Mouse (Mus musculus) C2C12 (cell line): ENCODE results near the gene Magee1. TPM values are rescaled to one million over a fixed set of nuclear protein-coding genes. Genes with fewer than 3 reads are reported as not detected.
"Not testable (repeated sequence)": the region's sequence is repeated elsewhere in the genome, so short reads cannot be mapped to it uniquely, and the experiment has no call there.

Experiments
- H3K27me3 ChIP-seq: one replicate; pipeline ENCODE4 v1.6.1; 2011; ENCODE audit not compliant: control insufficient read depth, insufficient read depth, insufficient read length
- H3K36me3 ChIP-seq: one replicate; pipeline ENCODE4 v1.6.1; 2011; ENCODE audit not compliant: control insufficient read depth, insufficient read depth
- H3K4me3 ChIP-seq: one replicate; pipeline ENCODE4 v1.5.1; 2011; ENCODE audit warnings: mild to moderate bottlenecking, control low read depth; ENCODE audit not compliant: poor library complexity, insufficient read depth, severe bottlenecking
- H3K79me2 ChIP-seq: one replicate; pipeline ENCODE4 v1.6.1; 2011; ENCODE audit not compliant: control insufficient read depth, insufficient read depth
- H3K79me3 ChIP-seq: one replicate; pipeline ENCODE4 v1.6.1; 2011; ENCODE audit warnings: low read depth, control low read depth
- H3ac ChIP-seq: one replicate; pipeline ENCODE3; 2011; ENCODE audit warnings: low read depth; ENCODE audit not compliant: control insufficient read depth, insufficient read length
- CEBPB ChIP-seq: IDR thresholded peaks from one replicate; pipeline ENCODE4 v1.6.1; 2011; ENCODE audit warnings: low read depth, mild to moderate bottlenecking, control low read depth, moderate library complexity
- CTCF ChIP-seq: IDR thresholded peaks from one replicate; pipeline ENCODE4 v1.5.1; 2011; ENCODE audit not compliant: control insufficient read depth, insufficient read depth, insufficient read length
- FOSL1 ChIP-seq: IDR thresholded peaks from one replicate; pipeline ENCODE4 v1.8.0; 2011; ENCODE audit warnings: mild to moderate bottlenecking, low read length; ENCODE audit not compliant: poor library complexity, insufficient read depth, severe bottlenecking
- MAX ChIP-seq: IDR thresholded peaks from one replicate; pipeline ENCODE4 v1.6.1; 2011; ENCODE audit warnings: mild to moderate bottlenecking, control low read depth
- MYOD1 ChIP-seq: IDR thresholded peaks from one replicate; pipeline ENCODE4 v1.6.1; 2011; ENCODE audit warnings: low read depth; ENCODE audit not compliant: control insufficient read depth, insufficient read length
- MYOG ChIP-seq: IDR thresholded peaks from one replicate; pipeline ENCODE4 v1.6.1; 2011; ENCODE audit not compliant: control insufficient read depth, insufficient read length; ENCODE audit errors: extremely low read depth
- USF1 ChIP-seq: IDR thresholded peaks from one replicate; pipeline ENCODE4 v1.6.1; 2011; ENCODE audit warnings: low read depth, mild to moderate bottlenecking, control low read depth, moderate library complexity
- polyA plus RNA-seq: library from polyadenylated mRNA; unstranded; fragments of >200 nt; fragmentation: generic; extraction: Trizol; gene quantifications from one replicate; pipeline ENCODE4 v1.2.1, GENCODE M21; 2012; ENCODE audit warnings: missing spikeins

The Magee1 gene
- polyA plus RNA-seq, 1 experiment: 4.9 TPM

GRCm38 (mm10) chrX:105114994-105115393 is 5.2 kb upstream of the Magee1 start:
- H3K36me3 ChIP-seq: peaks cover 4% of the 10 kb centered on the region
- H3K79me3 ChIP-seq: no peaks in the 10 kb centered on the region
- H3K27me3 ChIP-seq: no peaks in the 10 kb centered on the region
- TF ChIP-seq MAX (no peak), MYOD1 (no peak), CTCF (no peak), CEBPB (no peak), FOSL1 (no peak), USF1 (no peak)
- no peak overlapping the region for H3ac ChIP-seq
- no peak overlapping the region for H3K4me3 ChIP-seq
- no peaks in the 10 kb centered on the region for H3K79me2 ChIP-seq

DNA sequence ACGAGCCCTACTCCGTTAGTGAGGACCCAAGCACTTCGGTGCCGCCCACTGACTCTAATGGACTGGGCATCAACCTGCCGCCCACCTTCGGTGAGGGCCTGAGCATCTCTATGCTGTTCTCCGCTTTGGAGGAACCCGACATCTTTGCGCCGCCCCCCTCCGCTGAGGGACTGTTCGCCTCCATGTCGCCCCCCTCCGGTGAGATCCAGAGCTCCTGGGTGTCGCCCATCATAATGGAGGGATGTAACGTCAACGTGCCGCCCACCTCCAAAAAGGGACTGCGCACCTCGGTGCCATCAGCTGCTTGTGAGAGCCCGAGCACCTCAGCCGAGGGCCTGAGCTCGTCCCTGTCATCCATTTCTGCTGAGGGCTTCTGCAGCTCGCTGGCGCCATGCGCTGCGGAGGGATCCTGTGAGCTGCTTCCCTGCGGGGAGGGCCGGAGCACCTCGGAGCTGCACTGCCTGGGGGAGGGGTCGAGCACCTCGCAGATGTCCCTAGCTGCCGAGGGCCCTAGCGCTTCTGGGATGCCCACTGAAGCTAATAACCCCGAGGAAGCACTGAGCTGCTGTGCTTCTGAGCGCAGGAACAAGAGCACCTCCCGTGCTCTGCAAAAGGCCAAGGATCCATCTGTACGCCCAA is 1.2 kb downstream of the Magee1 start:
- Histone ChIP-seq H3K79me2 (no peaks in the 10 kb centered on the region), H3K4me3 (no peak overlapping the region), H3K27me3 (no peaks in the 10 kb centered on the region), H3K79me3 (no peaks in the 10 kb centered on the region), H3K36me3 (no peaks in the 10 kb centered on the region), H3ac (no peak overlapping the region)
- no peak for TF ChIP-seq USF1
- TF ChIP-seq FOSL1: no peak
- TF ChIP-seq MYOG: no peak
- TF ChIP-seq MAX: no peak
- TF ChIP-seq MYOD1: no peak
- no peak for TF ChIP-seq CTCF
- no peak for TF ChIP-seq CEBPB

GRCm38 (mm10) chrX:105124903-105125302 is 4.7 kb downstream of the Magee1 start:
- H3ac ChIP-seq: no peak overlapping the region
- no peak for TF ChIP-seq FOSL1
- no peak for TF ChIP-seq MYOG
- no peak for TF ChIP-seq MAX
- no peak for TF ChIP-seq CEBPB
- TF ChIP-seq USF1: no peak
- no peak for TF ChIP-seq MYOD1
- TF ChIP-seq CTCF: no peak
- no peaks in the 10 kb centered on the region for H3K36me3 ChIP-seq
- H3K79me2 ChIP-seq: no peaks in the 10 kb centered on the region
- no peak overlapping the region for H3K4me3 ChIP-seq
- H3K27me3 ChIP-seq: no peaks in the 10 kb centered on the region
- H3K79me3 ChIP-seq: no peaks in the 10 kb centered on the region

- Histone ChIP-seq H3K27me3 (no peaks in the 10 kb centered on the region), H3K36me3 (no peaks in the 10 kb centered on the region), H3ac (no peak overlapping the region), H3K4me3 (no peak overlapping the region), H3K79me2 (no peaks in the 10 kb centered on the region), H3K79me3 (no peaks in the 10 kb centered on the region)
- no peak for TF ChIP-seq FOSL1
- no peak for TF ChIP-seq MAX
- no peak for TF ChIP-seq CEBPB
- TF ChIP-seq MYOD1: no peak
- TF ChIP-seq USF1: no peak
- TF ChIP-seq CTCF: no peak
- no peak for TF ChIP-seq MYOG
Measured at GRCm38 (mm10) chrX:105151872-105152461, 31.8 kb downstream of the Magee1 start.

- not testable (repeated sequence) for H3K4me3 ChIP-seq, H3K79me3 ChIP-seq, H3K36me3 ChIP-seq, H3K79me2 ChIP-seq, H3ac ChIP-seq, H3K27me3 ChIP-seq
Measured at GRCm38 (mm10) chrX:105165007-105165406, 44.8 kb downstream of the Magee1 start.

DNA sequence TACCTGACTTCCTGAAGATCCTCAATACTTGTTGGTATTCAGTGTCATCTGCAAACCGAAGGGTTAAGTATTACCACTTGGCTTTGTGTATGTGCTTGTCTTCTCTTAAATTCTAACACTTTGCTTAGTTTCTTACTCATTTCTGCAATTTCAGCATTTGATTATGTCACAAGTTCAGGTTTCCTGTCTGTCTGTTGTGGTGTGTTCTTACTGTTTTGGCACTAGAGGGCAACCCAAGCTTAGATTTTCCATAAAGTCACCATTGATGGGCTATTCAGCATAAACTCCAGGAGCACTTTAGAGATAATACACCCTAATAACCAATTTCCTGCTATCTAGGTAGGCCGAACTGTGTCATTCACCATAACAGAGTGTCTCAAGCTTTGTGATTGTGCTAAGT is 47.0 kb downstream of the Magee1 start:
- no peaks in the 10 kb centered on the region for H3K27me3 ChIP-seq
- no peak for TF ChIP-seq MYOG
- no peak for TF ChIP-seq CEBPB
- no peak for TF ChIP-seq MYOD1
- no peak for TF ChIP-seq FOSL1
- TF ChIP-seq USF1: no peak
- no peak for TF ChIP-seq MAX
- TF ChIP-seq CTCF: no peak
- H3K79me2 ChIP-seq: no peaks in the 10 kb centered on the region
- H3ac ChIP-seq: no peak overlapping the region
- H3K4me3 ChIP-seq: no peak overlapping the region
- H3K36me3 ChIP-seq: no peaks in the 10 kb centered on the region
- no peaks in the 10 kb centered on the region for H3K79me3 ChIP-seq

Other genes with a start within 250 kb of the Magee1 start
- 21.8 TPM for gene Pbdc1, start 40.6 kb upstream of the Magee1 start, polyA plus RNA-seq